Mouse (Mus musculus) testis, adult 2 months (tissue): Measurements from ENCODE around the gene Oas1h. TPM values are rescaled to one million over a fixed set of nuclear protein-coding genes. Genes with fewer than 3 reads are reported as not detected.
"Not testable (repeated sequence)": the region's sequence is repeated elsewhere in the genome, so short reads cannot be mapped to it uniquely, and the experiment has no call there.

Experiments used
- H3K27ac ChIP-seq: fragments of 200-500 bp; 2 replicates; pipeline ENCODE4 v1.5.1; 2012; ENCODE audit warnings: low read depth, low read length; ENCODE audit not compliant: control insufficient read depth, insufficient read depth
- H3K27me3 ChIP-seq: fragments of 200-500 bp; 2 replicates; pipeline ENCODE4 v1.6.1; 2012; ENCODE audit warnings: mild to moderate bottlenecking, low read length, moderate library complexity; ENCODE audit not compliant: control insufficient read depth, insufficient read depth
- H3K36me3 ChIP-seq: fragments of 200-500 bp; 2 replicates; pipeline ENCODE4 v1.6.1; 2012; ENCODE audit warnings: mild to moderate bottlenecking, low read length; ENCODE audit not compliant: control insufficient read depth, insufficient read depth
- H3K4me1 ChIP-seq: fragments of 200-500 bp; 2 replicates; pipeline ENCODE4 v1.6.1; 2012; ENCODE audit warnings: low read length; ENCODE audit not compliant: control insufficient read depth, insufficient read depth
- H3K4me3 ChIP-seq: fragments of 200-500 bp; 2 replicates; pipeline ENCODE4 v1.5.1; 2012; ENCODE audit warnings: low read depth, mild to moderate bottlenecking, low read length, moderate library complexity, mixed read lengths; ENCODE audit not compliant: control insufficient read depth
- CTCF ChIP-seq: fragments of 200-500 bp; IDR thresholded peaks from 2 replicates; pipeline ENCODE4 v1.5.1; 2012; ENCODE audit warnings: low read depth, mild to moderate bottlenecking, inconsistent platforms, low read length, moderate library complexity; ENCODE audit not compliant: control insufficient read depth, insufficient read depth, insufficient replicate concordance
- POLR2A ChIP-seq: fragments of 200-500 bp; IDR thresholded peaks from 2 replicates; pipeline ENCODE4 v1.6.1; 2012; ENCODE audit warnings: low read depth, mild to moderate bottlenecking, inconsistent platforms, low read length, moderate library complexity; ENCODE audit not compliant: control insufficient read depth
- polyA plus RNA-seq: library from polyadenylated mRNA; depleted of rRNA; stranded (reverse); fragments of >200 nt; gene quantifications from 2 replicates; pipeline ENCODE4 v1.2.3, GENCODE M21; 2012

Oas1h gene
- polyA plus RNA-seq, 1 experiment, result not detected

DNA sequence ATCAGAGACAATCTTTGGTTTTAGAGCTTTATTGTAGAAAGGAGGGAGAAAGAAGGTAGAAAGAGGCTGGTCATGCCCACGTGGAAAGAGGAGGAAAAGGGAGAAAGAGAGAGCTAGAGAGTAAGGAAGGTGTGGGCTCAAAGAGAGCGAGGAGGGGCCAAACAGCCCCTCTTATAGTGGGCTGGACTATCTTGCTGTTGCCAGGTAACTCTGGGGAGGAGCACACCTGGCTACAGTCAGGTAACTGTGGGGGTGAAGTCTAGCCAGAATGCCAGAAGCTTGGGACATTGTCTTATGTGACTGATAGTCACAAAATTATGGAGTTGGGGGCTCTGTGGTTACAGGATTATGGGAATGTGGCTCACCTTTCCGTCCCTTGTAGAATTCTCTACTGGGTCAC lies 8.9 kb downstream of the Oas1h start:
- Histone ChIP-seq H3K4me3 (no peak overlapping the region), H3K27me3 (no peaks in the 10 kb centered on the region), H3K4me1 (no peaks in the 10 kb centered on the region), H3K36me3 (no peaks in the 10 kb centered on the region), H3K27ac (no peak overlapping the region)
- TF ChIP-seq POLR2A (no peak), CTCF (no peak)

DNA sequence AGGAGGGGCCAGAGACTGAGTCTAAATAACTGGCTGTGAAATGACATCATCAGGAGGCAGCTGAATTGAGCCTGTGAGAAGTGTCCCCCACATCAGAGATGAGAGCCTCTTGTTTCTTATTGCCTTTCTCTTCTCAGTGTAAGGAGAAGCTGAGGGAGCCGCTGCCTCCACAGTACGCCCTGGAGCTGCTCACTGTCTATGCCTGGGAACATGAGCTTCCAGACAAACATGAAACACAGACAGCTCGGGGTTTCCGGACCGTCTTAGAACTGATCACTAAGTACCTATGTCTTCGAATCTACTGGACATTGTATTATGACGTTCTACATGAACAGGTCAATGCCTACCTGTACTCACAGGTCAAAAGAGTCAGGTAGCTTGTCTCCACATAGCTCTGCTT lies 9.6 kb downstream of the Oas1h start:
- TF ChIP-seq POLR2A (no peak), CTCF (no peak)
- Histone ChIP-seq H3K36me3 (no peaks in the 10 kb centered on the region), H3K4me3 (no peak overlapping the region), H3K27me3 (no peaks in the 10 kb centered on the region), H3K27ac (no peak overlapping the region), H3K4me1 (no peaks in the 10 kb centered on the region)

DNA sequence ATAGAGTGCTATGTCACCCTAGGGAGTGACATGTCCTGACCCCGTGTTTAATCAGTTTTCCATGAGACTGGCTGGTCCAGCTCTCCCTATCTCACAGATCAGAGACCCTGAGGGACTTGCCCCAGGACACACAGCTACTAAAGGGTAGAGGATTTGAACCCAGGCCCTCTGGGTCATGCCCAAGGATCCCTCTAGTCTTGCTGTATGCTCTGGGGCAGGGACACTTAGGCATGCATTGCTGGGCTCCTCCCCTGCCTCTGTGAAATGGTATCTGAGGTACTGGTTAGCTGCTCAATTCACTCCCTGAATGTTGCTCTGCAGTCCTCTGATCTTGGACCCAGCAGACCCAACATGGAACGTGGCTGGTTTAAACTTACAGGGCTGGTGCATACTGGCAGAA lies 10.2 kb downstream of the Oas1h start:
- Histone ChIP-seq H3K4me1 (no peaks in the 10 kb centered on the region), H3K36me3 (no peaks in the 10 kb centered on the region), H3K27me3 (no peaks in the 10 kb centered on the region), H3K4me3 (no peak overlapping the region), H3K27ac (no peak overlapping the region)
- TF ChIP-seq POLR2A, result no peak
- TF ChIP-seq CTCF, result no peak

DNA sequence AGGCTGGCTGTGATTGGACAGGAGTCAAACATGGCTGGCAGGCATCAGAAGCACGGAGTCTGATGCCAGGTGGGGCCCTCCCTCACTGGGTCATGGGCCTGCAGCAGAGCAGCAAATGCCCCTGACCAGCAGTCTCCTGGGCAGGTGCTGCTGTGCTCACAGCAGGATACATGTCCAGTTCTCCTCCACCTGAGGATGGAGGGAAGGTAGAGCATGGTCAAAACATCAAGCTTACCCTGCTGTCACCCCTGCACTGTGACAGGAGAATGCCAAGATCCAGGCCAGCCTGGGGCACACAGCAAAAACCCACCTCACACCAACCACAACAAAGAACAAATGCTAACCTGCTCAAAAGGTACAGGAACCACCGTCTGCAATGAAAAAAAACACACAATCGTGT lies 15.6 kb downstream of the Oas1h start:
- not testable (repeated sequence) for H3K4me1 ChIP-seq, H3K27ac ChIP-seq, H3K27me3 ChIP-seq, H3K4me3 ChIP-seq, H3K36me3 ChIP-seq

DNA sequence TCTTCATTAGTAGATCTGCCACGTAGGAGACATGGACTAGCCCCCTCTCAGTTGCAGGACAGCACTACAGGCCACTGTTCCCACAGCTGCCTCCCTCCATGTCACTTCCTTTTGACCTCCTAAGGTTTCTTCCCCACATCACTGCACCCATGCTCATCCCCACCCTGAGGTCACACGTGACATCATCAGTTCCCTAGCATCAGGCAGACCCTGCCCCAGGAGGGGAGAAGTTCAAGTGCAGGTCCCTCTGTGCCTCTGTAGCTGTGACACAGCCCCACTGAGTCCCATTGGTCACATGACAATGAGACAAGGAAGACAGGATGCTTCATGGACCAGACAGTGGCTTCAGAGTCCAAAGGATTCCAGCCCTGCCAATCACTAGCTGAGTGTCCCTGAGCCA lies 16.2 kb downstream of the Oas1h start:
- H3K4me1 ChIP-seq, H3K27ac ChIP-seq, H3K4me3 ChIP-seq, H3K36me3 ChIP-seq, H3K27me3 ChIP-seq: not testable (repeated sequence)

DNA sequence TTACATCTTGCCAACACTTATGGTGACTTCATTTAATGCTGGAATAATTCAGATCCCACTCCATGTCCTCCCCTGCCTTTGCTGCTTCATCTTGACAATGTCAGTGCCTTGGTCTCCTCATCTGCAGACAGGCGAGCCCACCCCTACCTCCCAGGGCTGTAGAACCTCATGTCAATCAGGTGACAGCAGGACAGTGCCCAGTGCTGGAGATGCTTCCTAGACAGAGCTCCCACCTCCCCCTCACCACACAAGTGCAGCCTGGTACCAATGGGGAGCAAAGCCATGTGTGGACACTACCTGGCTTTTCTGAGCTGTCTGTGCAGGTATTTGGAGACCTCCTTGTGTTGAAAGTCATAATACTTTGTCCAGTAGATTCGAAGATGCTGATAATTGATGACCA lies 17.6 kb downstream of the Oas1h start:
- H3K27me3 ChIP-seq, H3K36me3 ChIP-seq, H3K27ac ChIP-seq, H3K4me3 ChIP-seq, H3K4me1 ChIP-seq: not testable (repeated sequence)

DNA sequence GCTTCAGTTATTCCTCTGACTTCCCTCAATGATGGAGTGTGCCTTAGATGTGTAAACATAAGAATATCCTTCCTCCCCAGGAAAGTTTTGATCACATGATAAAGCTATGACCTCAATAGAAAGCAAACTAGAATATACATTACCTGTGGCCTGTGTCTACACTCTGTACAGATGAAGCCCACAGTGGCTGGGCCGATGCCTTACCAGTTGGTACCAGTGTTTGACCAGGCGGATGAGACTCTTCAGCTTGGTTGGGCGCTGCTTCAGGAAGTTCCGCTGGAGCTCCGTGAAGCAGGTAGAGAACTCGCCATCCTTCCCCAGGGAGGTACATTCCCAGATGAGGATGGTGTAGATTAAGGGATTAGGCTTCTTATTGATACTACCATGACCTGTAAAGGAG lies 20.5 kb downstream of the Oas1h start:
- H3K4me3 ChIP-seq, H3K36me3 ChIP-seq, H3K4me1 ChIP-seq, H3K27ac ChIP-seq, H3K27me3 ChIP-seq: not testable (repeated sequence)

DNA sequence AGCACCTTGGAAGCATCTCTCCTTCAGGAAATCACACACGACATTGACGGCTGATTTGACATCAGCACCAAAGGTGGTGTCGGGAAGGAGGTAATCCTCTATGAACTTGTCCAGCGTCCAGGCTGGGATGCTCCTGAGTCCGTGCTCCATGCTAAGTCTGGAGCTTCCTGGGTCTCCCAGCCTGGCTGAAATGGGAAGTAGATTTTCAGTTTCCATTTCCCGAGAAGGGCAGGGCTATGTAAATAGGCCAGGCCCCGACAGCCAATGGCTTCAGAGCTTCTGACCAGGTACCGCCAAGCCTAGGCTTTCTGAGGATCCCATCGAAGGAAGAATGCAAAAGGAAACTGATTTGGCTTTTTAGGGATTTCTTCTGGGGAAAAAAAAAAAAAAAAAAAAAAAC lies 26.2 kb downstream of the Oas1h start, which contains the start of gene Oas1g:
TSS of gene Oas1g (minus strand) at position 201 of the 400 bp plus-strand sequence.
- not testable (repeated sequence) for H3K4me1 ChIP-seq, H3K36me3 ChIP-seq, H3K27me3 ChIP-seq, H3K27ac ChIP-seq, H3K4me3 ChIP-seq

DNA sequence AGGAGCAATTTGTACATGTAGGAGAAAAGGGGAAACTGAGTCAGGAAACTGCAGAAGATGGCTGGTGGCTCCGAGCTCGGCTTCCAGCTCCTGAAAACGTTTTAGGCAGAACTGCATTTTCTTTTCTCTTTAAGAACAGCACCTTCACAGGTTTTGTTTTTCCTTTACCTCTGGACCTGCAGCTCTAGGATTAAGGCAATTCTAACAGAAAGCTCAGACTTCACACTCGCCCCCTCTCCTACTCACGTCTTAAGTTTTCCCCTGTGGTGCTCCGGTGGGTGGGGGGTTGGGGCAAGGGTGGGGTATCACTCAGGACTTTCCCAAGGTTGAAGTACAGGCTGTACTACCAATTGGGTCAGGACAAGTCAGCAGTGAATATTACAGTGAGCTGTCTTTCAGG lies 26.6 kb downstream of the Oas1h start:
- TF ChIP-seq POLR2A (no peak), CTCF (no peak)
- Histone ChIP-seq H3K36me3 (no peaks in the 10 kb centered on the region), H3K4me1 (no peaks in the 10 kb centered on the region), H3K4me3 (no peak overlapping the region), H3K27me3 (no peaks in the 10 kb centered on the region), H3K27ac (no peak overlapping the region)

DNA sequence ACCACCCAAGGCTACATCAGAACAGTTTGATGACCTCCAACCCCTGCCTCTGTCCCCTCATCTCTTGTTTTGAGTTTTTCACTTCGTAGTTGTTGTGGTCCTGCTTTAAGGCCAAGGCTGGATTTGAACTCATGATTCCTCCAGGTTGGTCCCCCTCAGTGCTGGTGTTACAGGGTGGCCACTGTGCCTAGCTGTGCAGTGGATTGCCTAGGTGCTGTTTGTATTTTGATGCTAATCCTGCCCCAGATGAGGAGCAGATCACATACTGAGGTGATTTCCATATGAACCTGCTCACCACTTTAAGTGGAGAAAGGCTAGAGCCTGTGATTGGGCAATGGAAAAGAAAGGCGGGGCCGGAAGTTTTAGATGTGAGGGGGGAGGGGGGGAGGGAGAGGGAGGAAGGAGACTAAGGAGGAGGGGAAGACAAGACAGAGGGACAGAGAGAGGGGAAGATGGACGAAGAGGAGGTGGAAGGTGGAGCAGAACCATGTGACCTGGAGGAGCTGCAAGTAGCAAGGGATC lies 27.1 kb downstream of the Oas1h start:
- H3K4me1 ChIP-seq, H3K27ac ChIP-seq, H3K27me3 ChIP-seq, H3K4me3 ChIP-seq, H3K36me3 ChIP-seq: not testable (repeated sequence)
